Mouse (Mus musculus) spleen, adult 2 months (tissue): ENCODE results near the gene Ltbp2.

Experiments used
- CTCF ChIP-seq: fragments of 200-500 bp; IDR thresholded peaks from 2 replicates; pipeline ENCODE4 v1.5.1; 2011; ENCODE audit warnings: mild to moderate bottlenecking, inconsistent platforms; ENCODE audit not compliant: insufficient read depth, insufficient read length, insufficient replicate concordance; ENCODE audit errors: extremely low read depth
- POLR2A ChIP-seq: fragments of 200-500 bp; IDR thresholded peaks from 2 replicates; pipeline ENCODE4 v1.6.1; 2011; ENCODE audit warnings: low read depth, low read length, inconsistent platforms

GRCm38 (mm10) chr12:84841158-84842140 is 34.9 kb downstream of the Ltbp2 start:
- TF ChIP-seq POLR2A (no peak), CTCF (no peak)
